Mouse (Mus musculus) B cell, adult 67 days (primary cell): ENCODE measurements around the gene Sash3. TPM values are rescaled to one million over a fixed set of nuclear protein-coding genes. Genes with fewer than 3 reads are reported as not detected.

Experiments
- total RNA-seq, 2 experiments: library from RNA; stranded (reverse); gene quantifications; 4 replicates each; pipeline ENCODE4 v1.2.4; 2023

Gene Sash3
- total RNA-seq = 100 to 1,000 TPM; 224 to 227 TPM

DNA sequence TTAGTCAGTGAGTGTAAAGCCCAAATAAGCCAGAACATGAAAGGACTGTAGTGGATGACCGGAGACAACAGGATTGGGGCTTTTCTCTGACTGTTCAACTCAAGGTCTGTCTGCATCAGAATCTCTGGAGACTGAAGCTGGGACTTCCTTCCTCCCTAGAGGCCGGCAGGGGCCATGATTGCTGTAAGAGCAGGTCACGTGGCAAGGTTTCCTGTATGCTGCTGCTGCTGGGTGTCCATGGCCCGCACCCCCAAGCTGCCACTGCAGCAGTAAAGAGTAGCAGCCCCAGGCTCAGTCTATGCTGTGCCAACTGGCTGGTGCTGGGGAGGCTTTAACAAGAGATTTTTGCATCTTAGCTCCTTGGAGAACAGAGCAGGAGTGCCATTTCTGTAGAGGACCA, at the start of gene Sash3:
Gene Sash3, plus strand, starts transcription at position 175 of the 400 bp plus-strand sequence.

DNA sequence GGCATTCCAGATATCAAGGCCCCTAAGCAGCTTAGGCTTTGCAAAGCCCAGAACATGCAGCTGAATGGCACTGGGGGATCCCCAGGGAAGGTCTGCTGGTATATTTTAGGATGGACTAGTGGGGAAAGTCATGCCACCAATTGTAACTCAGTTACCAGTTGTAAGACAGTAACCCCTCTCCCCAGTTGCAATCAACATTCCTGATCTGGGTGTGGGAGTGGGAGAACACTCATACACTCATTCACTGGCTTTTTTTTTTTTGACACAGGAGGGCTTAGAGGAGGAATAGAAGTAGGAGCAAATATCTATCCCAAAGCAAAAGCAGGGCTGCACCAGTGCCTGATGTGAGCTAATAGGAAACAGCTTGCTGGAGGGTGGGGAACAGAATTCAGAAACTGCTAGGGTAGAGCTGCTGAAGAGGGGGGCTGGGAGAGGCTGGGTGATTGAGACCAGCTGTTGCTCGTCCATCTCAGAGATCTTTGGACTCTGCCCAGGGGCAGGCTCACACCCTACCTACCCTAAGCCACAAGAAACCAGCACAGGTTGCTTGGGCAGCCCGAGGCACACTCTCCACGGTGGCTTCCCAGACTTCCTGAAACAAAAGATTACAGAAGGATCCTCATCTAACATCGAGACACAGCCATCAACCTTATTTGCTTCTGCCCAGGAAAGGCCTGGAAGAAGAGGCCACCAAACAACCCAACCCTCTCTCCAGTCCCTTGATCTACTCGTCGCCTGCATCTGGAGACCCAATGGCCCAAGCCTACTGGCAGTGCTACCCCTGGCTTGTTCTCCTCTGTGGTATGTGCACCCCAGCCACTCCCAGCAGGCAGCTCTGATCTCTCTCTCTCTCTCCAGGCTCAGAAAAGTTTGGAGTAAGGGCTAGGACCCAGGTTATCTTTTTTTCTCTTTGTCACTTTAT, 37.6 kb upstream of the Sash3 start, which contains the start of gene Xpnpep2:
Gene Xpnpep2, plus strand, starts transcription at position 332 of the 922 bp plus-strand sequence.

DNA sequence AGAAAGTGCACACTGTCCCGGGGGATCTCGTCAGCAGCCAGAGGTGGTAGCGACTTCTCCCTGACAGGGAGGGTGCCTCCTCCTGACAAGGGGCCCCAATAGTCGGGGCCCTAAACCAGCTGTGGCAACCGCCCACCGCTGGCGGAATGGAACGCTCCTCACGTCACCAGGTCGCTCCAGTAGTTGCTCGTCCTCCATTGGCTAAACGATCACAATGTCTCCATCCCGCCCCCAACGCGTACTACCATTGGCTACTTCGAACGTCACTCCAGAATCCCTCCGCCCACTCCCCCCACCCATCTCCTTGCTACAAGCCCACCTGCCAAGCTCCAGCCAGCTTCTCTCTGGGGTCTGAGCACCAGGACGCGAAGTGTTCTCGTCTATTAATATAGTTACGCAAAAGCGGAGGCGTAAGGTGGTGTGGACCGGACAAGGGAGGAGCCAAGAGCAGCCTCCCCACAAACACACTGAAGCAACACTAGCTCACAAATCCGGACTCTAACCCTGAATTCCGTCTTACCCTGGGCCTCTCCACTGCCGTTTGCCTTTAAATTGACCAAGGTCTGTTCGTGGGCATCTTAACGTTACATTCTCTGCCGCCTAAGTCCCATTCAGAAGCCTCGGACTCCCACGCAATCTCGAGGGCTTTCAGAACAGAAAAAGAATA, 62.4 kb downstream of the Sash3 start, which contains the start of gene Zdhhc9:
Gene Zdhhc9, minus strand, starts transcription at position 360 of the 667 bp plus-strand sequence.

Other genes starting within 250 kb of the Sash3 start
- gene Ocrl, start 234.0 kb upstream of the Sash3 start, total RNA-seq = 10 to 100 TPM in 1 of 2 experiments, 1 to 10 TPM in 1; 9.0 to 10.1 TPM
- gene Apln, start 111.6 kb upstream of the Sash3 start, total RNA-seq = under 1 TPM in 1 of 2 experiments, not detected in 1; 0.78 TPM
- gene Xpnpep2, start 37.7 kb upstream of the Sash3 start, total RNA-seq = not detected
- gene Zdhhc9, start 62.4 kb downstream of the Sash3 start, total RNA-seq = 10 to 100 TPM; 27.5 to 31.6 TPM
- gene Utp14a, start 110.4 kb downstream of the Sash3 start, total RNA-seq = 10 to 100 TPM; 41.8 to 48.2 TPM
- 1 to 10 TPM; 5.7 to 9.1 TPM for gene Bcorl1, start 194.9 kb downstream of the Sash3 start, total RNA-seq